Mouse (Mus musculus): ENCODE data around the gene Ift81. TPM values are rescaled to one million over a fixed set of nuclear protein-coding genes. Genes with fewer than 3 reads are reported as not detected.

The Ift81 gene
- polyA plus RNA-seq, 1 experiment from 2014 or later = 57.1 TPM

DNA sequence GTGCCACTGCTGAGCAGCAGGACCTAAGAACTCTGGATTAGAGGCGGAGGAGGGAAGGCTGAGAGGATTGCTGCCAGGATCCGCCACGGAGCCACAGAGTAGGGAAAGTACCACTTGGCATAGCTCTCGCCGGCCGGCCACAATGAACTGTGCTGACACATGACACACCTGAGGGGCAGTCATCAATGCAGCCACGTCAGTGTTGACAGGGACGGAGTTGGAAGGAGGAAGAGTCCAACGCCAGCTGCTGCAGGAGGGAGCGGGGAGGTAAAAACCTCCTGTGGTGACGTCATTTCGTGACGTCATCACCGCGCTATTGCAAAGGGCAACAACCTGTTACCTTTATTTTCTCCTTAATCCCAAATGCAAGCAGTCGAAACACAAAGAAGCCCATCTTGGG lies 22.6 kb upstream of the Ift81 start:
- 0 out of 2 replicates have a peak overlapping the region, but pooled peaks have one; percentile 22 for H3K9ac ChIP-seq (replicated peaks; ENCODE audit: low read depth, low read length)

GRCm38 (mm10) chr5:122636308-122636707 lies 22.0 kb upstream of the Ift81 start:
- no peak overlapping the region for H3K4me3 ChIP-seq (replicated peaks; ENCODE audit: low read length)
- no peak overlapping the region for H3K27ac ChIP-seq (ENCODE audit: low read length)
- WGBS = 71% methylated on average over 9 of the region's 9 CpGs
- no peaks in the 10 kb centered on the region for H3K36me3 ChIP-seq (ENCODE audit: control insufficient read depth, insufficient read depth)
- no peak for ATAC-seq
- no peak overlapping the region for H3K4me2 ChIP-seq (ENCODE audit: low read length)
- no peaks in the 10 kb centered on the region for H3K4me1 ChIP-seq (replicated peaks; ENCODE audit: control insufficient read depth, insufficient read depth, low read length)
- no peaks in the 10 kb centered on the region for H3K27me3 ChIP-seq (replicated peaks; ENCODE audit: control insufficient read depth, insufficient read depth, low read length)
- H3K9me3 ChIP-seq (ENCODE audit: control insufficient read depth, low read length) = no peaks in the 10 kb centered on the region
- no peak overlapping the region for H3K9ac ChIP-seq (replicated peaks; ENCODE audit: low read depth, low read length)

More for the DNA sequence above, 22.6 kb upstream of the Ift81 start:
- Histone ChIP-seq H3K4me2 (ENCODE audit: low read length) (peak overlapping the region; percentile 50), H3K27ac (ENCODE audit: low read length) (no peak overlapping the region), H3K9me3 (ENCODE audit: control insufficient read depth, low read length) (no peaks in the 10 kb centered on the region), H3K4me3 (replicated peaks; ENCODE audit: low read length) (peak overlapping the region; percentile 23), H3K4me1 (replicated peaks; ENCODE audit: control insufficient read depth, insufficient read depth, low read length) (no peaks in the 10 kb centered on the region), H3K36me3 (ENCODE audit: control insufficient read depth, insufficient read depth) (no peaks in the 10 kb centered on the region), H3K27me3 (replicated peaks; ENCODE audit: control insufficient read depth, insufficient read depth, low read length) (no peaks in the 10 kb centered on the region)
- 31% methylated on average over 16 of the region's 16 CpGs for WGBS
- ATAC-seq = no peak

- H3K36me3 ChIP-seq (ENCODE audit: control insufficient read depth, insufficient read depth) = no peaks in the 10 kb centered on the region
- H3K9ac ChIP-seq (replicated peaks; ENCODE audit: low read depth, low read length) = no peak overlapping the region
- no peaks in the 10 kb centered on the region for H3K27me3 ChIP-seq (replicated peaks; ENCODE audit: control insufficient read depth, insufficient read depth, low read length)
- H3K4me1 ChIP-seq (replicated peaks; ENCODE audit: control insufficient read depth, insufficient read depth, low read length) = no peaks in the 10 kb centered on the region
- no peaks in the 10 kb centered on the region for H3K9me3 ChIP-seq (ENCODE audit: control insufficient read depth, low read length)
- H3K27ac ChIP-seq (ENCODE audit: low read length) = no peak overlapping the region
- WGBS = 83% methylated on average over 8 of the region's 8 CpGs
- no peak overlapping the region for H3K4me3 ChIP-seq (replicated peaks; ENCODE audit: low read length)
- ATAC-seq = no peak
- H3K4me2 ChIP-seq (ENCODE audit: low read length) = no peak overlapping the region
Observed at GRCm38 (mm10) chr5:122635228-122635627, 20.9 kb upstream of the Ift81 start.

GRCm38 (mm10) chr5:122627243-122627642 lies 12.9 kb upstream of the Ift81 start:
- Histone ChIP-seq H3K27me3 (replicated peaks; ENCODE audit: control insufficient read depth, insufficient read depth, low read length) (no peaks in the 10 kb centered on the region), H3K9ac (replicated peaks; ENCODE audit: low read depth, low read length) (no peak overlapping the region), H3K4me1 (replicated peaks; ENCODE audit: control insufficient read depth, insufficient read depth, low read length) (no peaks in the 10 kb centered on the region), H3K9me3 (ENCODE audit: control insufficient read depth, low read length) (no peaks in the 10 kb centered on the region), H3K4me3 (replicated peaks; ENCODE audit: low read length) (no peak overlapping the region), H3K36me3 (ENCODE audit: control insufficient read depth, insufficient read depth) (no peaks in the 10 kb centered on the region), H3K4me2 (ENCODE audit: low read length) (no peak overlapping the region), H3K27ac (ENCODE audit: low read length) (no peak overlapping the region)
- ATAC-seq = peak; percentile 80
- WGBS = 40% methylated on average over 2 of the region's 2 CpGs

GRCm38 (mm10) chr5:122625565-122626252 lies 11.4 kb upstream of the Ift81 start:
- ATAC-seq = no peak

GRCm38 (mm10) chr5:122624952-122625479 lies 10.7 kb upstream of the Ift81 start:
- H3K4me3 ChIP-seq (replicated peaks; ENCODE audit: low read length) = no peak overlapping the region
- H3K4me2 ChIP-seq (ENCODE audit: low read length) = no peak overlapping the region
- no peaks in the 10 kb centered on the region for H3K36me3 ChIP-seq (ENCODE audit: control insufficient read depth, insufficient read depth)
- H3K27me3 ChIP-seq (replicated peaks; ENCODE audit: control insufficient read depth, insufficient read depth, low read length) = no peaks in the 10 kb centered on the region
- H3K27ac ChIP-seq (ENCODE audit: low read length) = no peak overlapping the region
- WGBS = 91% methylated on average over 11 of the region's 11 CpGs
- H3K9ac ChIP-seq (replicated peaks; ENCODE audit: low read depth, low read length) = no peak overlapping the region
- no peaks in the 10 kb centered on the region for H3K9me3 ChIP-seq (ENCODE audit: control insufficient read depth, low read length)
- H3K4me1 ChIP-seq (replicated peaks; ENCODE audit: control insufficient read depth, insufficient read depth, low read length) = no peaks in the 10 kb centered on the region
- ATAC-seq = no peak

More at GRCm38 (mm10) chr5:122625565-122626252, 11.4 kb upstream of the Ift81 start:
- Histone ChIP-seq H3K9me3 (ENCODE audit: control insufficient read depth, low read length) (no peaks in the 10 kb centered on the region), H3K27ac (ENCODE audit: low read length) (no peak overlapping the region), H3K27me3 (replicated peaks; ENCODE audit: control insufficient read depth, insufficient read depth, low read length) (no peaks in the 10 kb centered on the region), H3K4me2 (ENCODE audit: low read length) (no peak overlapping the region), H3K4me1 (replicated peaks; ENCODE audit: control insufficient read depth, insufficient read depth, low read length) (no peaks in the 10 kb centered on the region), H3K4me3 (replicated peaks; ENCODE audit: low read length) (no peak overlapping the region), H3K9ac (replicated peaks; ENCODE audit: low read depth, low read length) (no peak overlapping the region), H3K36me3 (ENCODE audit: control insufficient read depth, insufficient read depth) (no peaks in the 10 kb centered on the region)
- WGBS = 88% methylated on average over 14 of the region's 14 CpGs

DNA sequence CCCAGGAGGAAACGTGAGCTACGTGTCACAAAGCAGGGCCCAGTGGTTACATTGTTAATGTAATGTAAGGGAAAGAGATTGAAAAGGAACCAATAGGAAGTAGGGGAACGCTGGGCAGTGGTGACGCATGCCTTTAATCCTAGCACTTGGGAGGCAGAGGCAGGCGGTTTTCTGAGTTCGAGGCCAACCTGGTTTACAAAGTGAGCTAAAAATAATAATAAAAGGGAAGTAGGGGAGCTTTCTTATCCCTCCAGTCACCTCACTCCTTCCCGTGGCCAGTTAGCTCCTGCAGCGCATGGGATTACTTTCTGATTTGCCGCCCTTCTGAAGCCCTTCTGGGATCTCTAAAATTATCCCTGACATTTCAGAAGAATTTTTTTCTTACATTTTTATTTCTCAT lies 9.5 kb upstream of the Ift81 start:
- Histone ChIP-seq H3K9me3 (ENCODE audit: control insufficient read depth, low read length) (no peaks in the 10 kb centered on the region), H3K4me1 (replicated peaks; ENCODE audit: control insufficient read depth, insufficient read depth, low read length) (no peaks in the 10 kb centered on the region), H3K27me3 (replicated peaks; ENCODE audit: control insufficient read depth, insufficient read depth, low read length) (no peaks in the 10 kb centered on the region), H3K9ac (replicated peaks; ENCODE audit: low read depth, low read length) (no peak overlapping the region), H3K36me3 (ENCODE audit: control insufficient read depth, insufficient read depth) (no peaks in the 10 kb centered on the region), H3K27ac (ENCODE audit: low read length) (no peak overlapping the region), H3K4me2 (ENCODE audit: low read length) (no peak overlapping the region), H3K4me3 (replicated peaks; ENCODE audit: low read length) (no peak overlapping the region)
- 84% methylated on average over 9 of the region's 9 CpGs for WGBS
- ATAC-seq = no peak

DNA sequence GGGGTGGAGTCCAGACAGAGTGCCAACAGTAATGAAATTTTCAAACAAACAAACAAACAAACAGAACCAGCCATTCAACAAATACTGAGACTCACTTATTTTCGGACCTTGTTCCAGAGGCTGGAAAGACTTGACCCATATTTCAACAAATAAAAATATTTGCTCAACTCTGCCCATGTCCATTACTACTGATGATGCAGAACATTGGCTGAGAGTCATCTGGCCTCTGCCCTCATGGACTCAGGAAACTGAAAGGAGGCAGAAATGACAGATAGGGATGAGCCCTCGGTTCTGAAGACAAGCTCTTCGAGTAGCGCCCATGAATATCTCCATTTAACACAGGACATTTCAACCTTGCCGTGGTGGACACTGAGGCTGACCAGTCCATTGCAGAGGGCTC lies 8.2 kb upstream of the Ift81 start:
- no peaks in the 10 kb centered on the region for H3K36me3 ChIP-seq (ENCODE audit: control insufficient read depth, insufficient read depth)
- H3K4me3 ChIP-seq (replicated peaks; ENCODE audit: low read length) = no peak overlapping the region
- 96% methylated on average over 5 of the region's 5 CpGs for WGBS
- H3K4me1 ChIP-seq (replicated peaks; ENCODE audit: control insufficient read depth, insufficient read depth, low read length) = no peaks in the 10 kb centered on the region
- H3K9me3 ChIP-seq (ENCODE audit: control insufficient read depth, low read length) = no peaks in the 10 kb centered on the region
- no peak for ATAC-seq
- no peak overlapping the region for H3K27ac ChIP-seq (ENCODE audit: low read length)
- no peak overlapping the region for H3K9ac ChIP-seq (replicated peaks; ENCODE audit: low read depth, low read length)
- no peak overlapping the region for H3K4me2 ChIP-seq (ENCODE audit: low read length)
- H3K27me3 ChIP-seq (replicated peaks; ENCODE audit: control insufficient read depth, insufficient read depth, low read length) = no peaks in the 10 kb centered on the region

GRCm38 (mm10) chr5:122621376-122621886 lies 7.1 kb upstream of the Ift81 start:
- no peak for ATAC-seq
- no peak overlapping the region for H3K9ac ChIP-seq (replicated peaks; ENCODE audit: low read depth, low read length)
- 30% methylated on average over 7 of the region's 7 CpGs for WGBS
- no peak overlapping the region for H3K27ac ChIP-seq (ENCODE audit: low read length)
- no peaks in the 10 kb centered on the region for H3K4me1 ChIP-seq (replicated peaks; ENCODE audit: control insufficient read depth, insufficient read depth, low read length)
- no peaks in the 10 kb centered on the region for H3K9me3 ChIP-seq (ENCODE audit: control insufficient read depth, low read length)
- no peaks in the 10 kb centered on the region for H3K36me3 ChIP-seq (ENCODE audit: control insufficient read depth, insufficient read depth)
- H3K4me3 ChIP-seq (replicated peaks; ENCODE audit: low read length) = no peak overlapping the region
- H3K27me3 ChIP-seq (replicated peaks; ENCODE audit: control insufficient read depth, insufficient read depth, low read length) = no peaks in the 10 kb centered on the region
- no peak overlapping the region for H3K4me2 ChIP-seq (ENCODE audit: low read length)
